Mouse (Mus musculus) erythroblast, embryonic 14.5 days (primary cell): Measurements from ENCODE around the gene Cd22.

Experiments used
- GATA1 ChIP-seq: IDR thresholded peaks from 2 replicates; pipeline ENCODE4 v1.6.1; 2012; ENCODE audit warnings: low read length, inconsistent platforms, mixed read lengths
- TAL1 ChIP-seq: IDR thresholded peaks from 3 replicates; pipeline ENCODE4 v1.6.1; 2012; ENCODE audit warnings: low read length, inconsistent platforms, mixed read lengths

DNA sequence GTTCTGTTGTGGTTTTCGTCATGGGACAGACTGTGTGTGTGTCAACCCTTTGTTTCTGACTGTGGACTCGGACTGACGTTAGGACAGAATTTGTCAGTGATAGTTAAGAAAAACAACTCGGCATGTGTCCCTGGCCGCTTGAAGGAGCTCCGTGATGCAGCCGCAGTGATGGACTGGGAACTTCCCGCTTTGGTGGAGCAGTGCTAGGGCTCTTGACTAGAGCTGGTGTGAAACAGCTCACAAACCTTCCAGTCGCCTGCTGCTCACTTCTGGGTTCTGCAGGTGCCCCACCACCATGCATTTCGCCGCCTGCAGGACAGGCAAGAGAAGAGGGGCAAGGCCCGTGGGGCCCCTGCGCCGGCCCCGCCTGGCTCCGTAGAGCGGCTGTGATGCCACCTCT, 47.9 kb downstream of the Cd22 start:
- no peak for TF ChIP-seq TAL1
- no peak for TF ChIP-seq GATA1
